Mouse (Mus musculus) spleen, adult 18-20 months (tissue): ENCODE data around the gene Ano1.

ENCODE experiments used
- DNase-seq, 2 experiments: peaks; one replicate each; pipeline ENCODE4 v3.0.0; 2022; ENCODE audit warnings: mixed read lengths in 2 of 2

The Ano1 gene

DNA sequence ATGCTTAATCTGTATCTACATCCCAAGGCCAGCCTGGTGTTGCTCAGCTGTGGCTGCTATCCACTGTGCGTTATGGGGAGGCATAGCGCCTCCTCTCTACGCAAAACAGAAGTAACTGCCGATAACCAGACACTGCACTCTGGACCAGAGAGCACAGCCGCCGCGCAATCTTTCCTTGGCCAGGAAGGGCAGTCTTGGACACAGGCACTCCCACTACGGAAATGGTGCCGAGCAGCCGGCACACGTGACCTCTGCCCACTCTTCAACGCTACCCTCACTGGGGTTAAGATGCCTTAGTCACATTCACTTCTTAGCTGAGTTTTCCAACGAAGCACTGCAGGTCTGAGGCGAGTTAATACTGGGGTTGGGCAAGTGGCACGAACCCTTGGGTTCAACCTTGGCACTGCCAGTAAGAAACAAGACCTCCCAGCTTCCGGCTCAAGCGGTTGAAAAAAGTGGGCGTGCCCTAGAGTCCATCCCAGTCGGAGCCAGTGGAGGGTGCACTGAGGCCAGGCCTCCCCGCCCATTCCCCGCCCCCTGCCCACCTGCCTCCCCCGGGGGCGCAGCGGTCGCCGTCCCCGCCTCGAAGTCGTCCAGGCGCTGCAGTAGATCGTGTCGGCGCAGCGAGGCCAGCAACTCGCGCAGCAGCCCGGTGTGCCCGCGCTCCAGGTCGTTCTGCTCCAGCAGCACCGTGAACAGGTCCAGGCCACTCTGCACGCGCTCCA lies 170.1 kb downstream of the Ano1 start:
- DNase-seq: peak; percentile 67 to 69

DNA sequence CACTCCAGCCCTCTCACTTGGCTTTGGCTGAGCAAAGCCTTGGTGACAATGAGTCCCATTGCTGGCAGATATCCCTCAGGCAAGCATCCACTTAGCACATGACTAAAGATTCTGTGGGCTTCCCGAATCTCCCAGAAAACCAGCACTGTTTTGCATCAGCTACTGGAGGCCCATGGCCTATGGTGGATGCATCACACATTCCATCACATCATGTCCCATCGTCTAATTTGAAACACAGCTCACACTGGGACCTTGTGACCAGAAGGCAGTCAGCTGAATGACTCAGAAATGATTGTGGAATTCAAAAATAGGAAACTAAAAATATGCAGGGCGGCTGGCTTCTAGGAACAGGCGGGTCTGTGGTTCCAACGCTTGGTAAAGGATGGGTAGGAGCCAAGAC lies 173.9 kb downstream of the Ano1 start:
- no peak for DNase-seq

DNA sequence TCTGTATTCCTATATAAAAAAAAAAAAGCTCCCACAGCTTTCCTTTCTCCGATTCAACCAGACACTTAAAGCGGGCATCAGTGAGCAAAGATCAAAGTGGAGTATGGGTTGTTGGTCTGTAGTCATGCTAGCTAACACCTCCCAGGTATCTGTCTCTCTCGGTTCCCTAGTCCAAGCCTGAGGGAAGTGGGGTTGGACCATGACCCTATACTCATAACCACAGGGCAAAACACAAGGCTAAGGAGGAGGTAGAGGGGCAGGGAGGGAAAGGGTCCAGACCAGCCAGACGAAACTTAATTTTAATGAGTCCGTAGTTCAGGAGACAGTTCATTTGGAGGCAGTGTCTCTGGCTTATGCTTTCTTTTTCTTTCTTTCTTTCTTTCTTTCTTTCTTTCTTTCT lies 179.5 kb downstream of the Ano1 start:
- DNase-seq: no peak

DNA sequence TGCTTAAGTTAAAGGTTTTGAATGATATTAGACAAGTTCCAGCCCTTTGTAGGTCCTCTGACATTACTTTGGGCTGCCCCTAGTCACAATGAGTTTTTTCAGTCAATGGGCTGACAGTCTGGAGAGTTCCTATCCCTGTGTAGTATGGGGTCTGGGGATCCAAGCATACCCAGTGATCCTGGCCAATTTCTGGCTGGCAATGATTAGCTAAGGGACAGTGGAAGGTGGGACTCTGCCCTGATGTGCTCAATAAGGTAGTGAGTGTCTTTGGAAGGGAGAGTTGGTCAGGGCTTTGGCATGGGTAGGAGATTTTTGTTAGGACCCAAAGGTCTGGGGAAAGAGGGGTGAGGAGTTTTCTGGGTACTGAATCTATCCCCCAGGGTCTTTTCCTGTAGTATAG lies 180.2 kb downstream of the Ano1 start:
- no peak for DNase-seq

DNA sequence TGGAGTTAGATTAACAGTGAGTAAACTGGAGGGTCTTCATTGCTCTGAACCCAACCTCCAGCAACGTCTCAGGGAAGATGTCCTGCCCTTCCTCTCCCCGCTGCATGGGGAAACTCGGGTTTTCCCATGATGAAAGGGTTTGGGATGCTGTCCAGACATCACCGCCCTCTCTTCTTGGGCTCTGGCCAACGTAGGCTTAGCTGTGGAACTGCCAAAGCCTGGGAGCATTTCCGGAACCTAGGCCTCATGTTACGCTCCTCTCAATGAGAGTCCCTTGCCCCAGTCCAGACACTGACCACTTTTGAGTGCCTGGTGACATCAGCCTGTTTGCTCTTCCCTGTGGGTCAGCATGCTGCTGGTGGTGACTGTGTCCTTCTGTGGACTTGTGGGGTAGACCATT lies 182.3 kb downstream of the Ano1 start:
- no peak for DNase-seq

DNA sequence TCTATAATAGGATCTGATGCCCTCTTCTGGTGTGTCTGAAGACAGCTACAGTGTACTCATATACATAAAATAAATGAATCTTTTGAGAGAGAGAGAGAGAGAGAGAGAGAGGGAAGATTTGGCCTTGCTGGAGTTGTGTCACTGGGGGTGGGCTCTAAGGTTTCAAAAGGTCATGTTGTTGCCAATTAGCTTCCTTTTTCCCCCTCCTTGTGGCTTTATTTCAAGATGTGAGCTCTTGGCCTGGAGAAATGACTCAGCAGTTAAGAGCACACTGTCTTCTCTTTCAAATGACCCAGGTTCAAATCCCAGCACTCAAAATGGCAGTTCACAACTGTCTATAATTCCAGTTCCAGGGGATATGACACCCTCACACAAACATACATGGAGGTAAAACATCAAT lies 183.7 kb downstream of the Ano1 start:
- no peak for DNase-seq

DNA sequence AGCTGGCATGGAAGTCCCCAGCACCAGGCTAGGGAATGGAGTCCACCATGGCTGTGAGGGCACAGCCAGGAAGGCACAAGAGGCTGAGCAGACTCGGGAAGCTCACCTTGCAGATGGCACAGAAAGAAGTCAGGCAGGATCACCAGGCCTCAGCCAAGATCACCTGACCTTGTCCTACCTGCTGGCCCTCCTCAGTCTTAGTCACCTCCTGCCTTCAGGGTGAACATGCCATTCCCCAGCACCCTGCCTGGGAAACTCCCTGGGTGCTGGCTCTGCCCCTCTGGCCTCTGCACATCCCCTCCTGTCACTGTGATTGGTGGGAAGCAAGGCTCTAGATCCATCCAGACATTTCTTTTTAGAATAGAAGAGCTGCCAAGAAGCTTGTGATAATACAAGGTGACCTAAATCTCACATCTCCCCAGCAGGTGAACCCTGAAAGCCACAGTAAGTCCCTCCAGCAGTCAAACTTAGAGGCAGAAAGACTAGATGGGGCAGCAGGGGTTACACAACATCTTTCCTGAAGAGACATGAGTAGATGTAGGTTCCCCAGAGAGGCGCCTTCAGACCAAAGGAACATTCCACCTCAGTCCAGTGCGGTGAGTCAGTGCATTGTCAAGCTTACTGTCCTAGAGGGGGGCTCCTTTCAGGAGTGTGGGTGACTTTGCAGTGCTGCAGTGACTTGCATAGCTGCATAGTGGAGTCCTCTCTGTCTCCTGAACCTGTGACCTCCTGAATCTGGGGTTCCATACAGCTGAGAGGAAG lies 184.7 kb downstream of the Ano1 start:
- DNase-seq: no peak

DNA sequence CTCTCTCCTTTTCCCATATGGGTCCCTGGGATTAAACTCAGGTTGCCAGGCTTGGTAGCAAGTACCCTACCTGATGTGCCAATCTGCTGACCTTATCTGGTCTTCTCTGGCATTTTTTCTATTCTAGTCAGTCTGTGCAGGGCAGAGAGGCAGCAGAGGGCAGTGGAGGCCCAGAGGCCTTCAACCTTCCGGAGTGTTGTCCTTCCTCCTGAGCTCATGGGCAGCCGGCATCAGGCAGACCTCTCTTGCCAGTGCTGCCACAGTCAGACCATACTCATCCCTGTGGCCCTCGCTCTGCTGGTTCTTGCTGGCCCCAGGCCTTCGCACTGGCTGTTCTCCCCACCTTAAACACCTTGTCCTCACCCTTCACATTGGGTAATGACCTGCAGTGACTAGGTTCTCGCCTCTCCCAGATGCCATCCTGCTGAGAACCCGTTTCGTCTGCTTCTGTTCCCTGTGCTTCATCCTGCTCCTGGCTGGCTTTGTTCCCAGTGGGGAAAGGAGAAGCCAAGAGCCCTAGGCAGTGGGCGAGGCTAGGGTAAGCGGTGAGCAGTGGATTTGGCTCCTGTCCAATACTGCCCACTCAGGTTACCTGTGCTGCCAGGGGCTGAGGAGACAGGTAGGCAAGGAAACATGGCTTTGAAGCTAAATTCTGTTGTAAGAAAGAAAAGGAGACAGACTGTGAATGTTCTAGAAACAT lies 188.2 kb downstream of the Ano1 start:
- no peak for DNase-seq

DNA sequence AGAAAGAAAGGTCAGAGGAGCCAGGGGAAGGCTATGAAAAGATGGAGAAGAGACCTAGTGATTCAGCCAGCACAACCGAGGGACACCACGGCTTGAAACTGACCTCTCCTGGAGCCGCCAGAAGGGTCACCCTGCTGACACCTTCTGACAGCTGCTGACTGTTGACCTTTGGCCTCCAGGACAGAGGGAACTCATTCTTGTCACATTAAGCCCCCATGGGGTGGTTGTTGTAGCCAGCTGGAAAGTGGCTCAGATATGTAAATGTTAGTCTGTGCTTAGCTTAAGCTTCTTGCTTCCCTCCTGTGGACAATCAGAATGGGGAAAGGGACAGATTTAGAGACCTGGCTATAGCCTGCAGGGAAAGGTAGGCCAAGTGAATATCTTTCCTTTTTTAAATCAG lies 189.8 kb downstream of the Ano1 start:
- DNase-seq: no peak

DNA sequence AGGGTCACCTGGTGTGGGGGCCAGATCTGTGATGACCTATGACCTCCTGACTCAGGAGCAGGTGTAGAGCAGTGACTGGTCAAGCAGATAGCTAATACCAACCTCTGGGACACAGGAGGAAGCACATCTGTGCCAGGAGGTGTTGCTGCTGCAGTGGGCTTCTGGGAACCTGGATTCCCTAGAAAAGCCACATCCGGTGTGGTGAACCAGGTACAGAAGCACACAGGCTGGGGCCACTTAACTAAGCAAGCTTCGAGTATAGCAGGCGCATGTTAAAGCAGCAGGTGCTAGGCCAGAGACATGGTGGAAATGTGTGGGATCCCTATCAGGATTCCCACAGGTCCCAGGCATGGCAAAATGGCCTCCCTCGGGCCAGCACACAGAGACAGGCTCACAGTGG lies 191.2 kb downstream of the Ano1 start:
- DNase-seq: no peak

DNA sequence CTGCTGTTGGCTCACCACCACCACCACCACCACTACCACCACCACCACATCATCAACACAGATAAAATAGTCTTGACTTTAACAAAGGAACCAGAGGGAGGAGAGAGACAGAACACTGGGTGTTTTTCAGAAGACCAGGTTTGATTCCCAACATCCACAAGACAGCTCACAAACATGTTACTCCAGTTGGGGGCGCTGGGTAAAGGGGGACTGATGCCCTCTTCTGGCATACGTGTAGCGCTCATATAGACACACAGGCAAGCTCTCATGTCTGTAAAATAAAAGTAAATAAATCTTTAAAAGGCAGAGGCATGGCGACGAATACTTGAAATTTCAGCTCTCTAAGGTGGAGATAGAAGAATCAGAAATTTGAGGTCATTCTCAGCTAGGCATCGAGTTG lies 193.2 kb downstream of the Ano1 start:
- DNase-seq: no peak

DNA sequence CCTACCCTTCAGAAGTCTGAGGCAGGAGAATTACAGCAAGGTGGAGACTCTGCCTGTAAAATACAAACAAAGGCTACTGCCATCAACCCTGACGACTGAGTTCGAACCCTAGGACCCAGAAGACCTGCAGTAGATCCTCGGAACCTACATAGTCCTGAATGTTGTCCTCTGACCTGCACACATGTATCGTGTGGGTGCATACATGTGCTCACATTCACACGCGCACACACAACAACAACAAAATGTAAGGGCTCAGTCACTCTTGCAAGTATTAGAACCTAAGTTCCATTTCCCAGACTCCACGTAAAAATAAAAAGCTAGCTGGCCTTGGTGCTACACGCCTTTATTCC lies 197.7 kb downstream of the Ano1 start:
- no peak for DNase-seq

DNA sequence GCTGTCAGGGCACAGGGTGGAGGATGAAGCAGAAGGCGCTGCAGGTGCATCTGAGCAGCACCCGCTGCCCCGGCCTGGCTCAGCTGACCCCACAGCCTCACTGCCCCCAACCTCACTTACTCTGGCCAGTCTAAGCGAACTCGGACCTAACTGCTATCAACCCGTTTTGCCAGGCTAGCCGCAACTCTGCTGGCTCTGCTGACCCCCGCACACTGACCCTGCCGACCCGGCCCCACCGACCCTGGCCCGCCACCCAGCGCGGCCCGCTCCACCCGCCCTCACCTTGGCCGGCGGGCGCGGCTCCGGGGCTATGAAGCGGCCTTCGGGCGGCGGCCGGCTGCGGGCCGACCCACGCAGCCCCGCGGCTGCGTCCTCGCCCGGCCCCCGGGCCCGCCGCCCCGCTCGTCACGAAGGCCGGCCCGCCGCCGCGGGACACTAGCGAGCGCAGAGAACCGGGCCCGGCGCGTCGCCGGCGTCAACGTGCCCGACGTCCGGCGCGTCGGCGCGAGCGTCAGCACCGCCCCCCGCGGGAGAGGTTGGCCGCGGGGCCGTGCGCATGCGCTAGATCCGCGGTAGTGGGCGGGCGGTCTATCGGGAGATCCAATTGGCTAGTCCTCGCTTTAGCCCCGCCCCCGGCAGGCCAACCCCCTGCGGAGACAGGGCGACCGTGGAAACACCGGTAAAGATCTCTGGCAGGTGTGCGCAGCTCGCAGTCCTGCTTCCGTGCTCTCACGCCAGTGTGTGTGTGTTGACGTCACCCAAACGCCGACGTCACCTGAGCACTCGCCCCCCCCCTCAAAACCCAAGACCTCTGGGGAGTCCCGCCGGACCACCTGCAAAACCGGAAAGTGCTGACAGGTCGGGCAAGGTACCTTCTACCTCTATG lies 198.3 kb downstream of the Ano1 start, which contains the start of gene Ppfia1:
TSS of gene Ppfia1 (minus strand) at position 493 of the 886 bp plus-strand sequence.
- peak; percentile 97 to 98 for DNase-seq

DNA sequence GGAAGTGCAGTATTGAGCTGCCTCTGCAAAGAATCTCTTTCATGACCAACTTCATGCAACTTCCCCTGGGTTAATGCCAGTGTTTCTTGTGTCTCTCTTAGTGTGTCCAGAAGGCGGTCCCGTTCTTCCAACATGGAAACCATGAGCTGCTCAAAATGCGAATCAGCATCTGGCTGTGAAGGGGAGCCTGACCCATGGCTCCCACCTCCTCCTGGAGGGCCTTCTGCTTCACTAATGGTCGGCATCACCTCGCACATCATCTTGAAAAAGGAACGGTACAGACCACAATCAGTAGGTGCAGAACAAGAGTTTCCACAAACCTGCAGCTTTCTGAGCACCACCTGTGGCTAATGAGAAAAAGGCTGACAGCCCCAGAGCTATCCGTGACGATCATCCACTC lies 199.5 kb downstream of the Ano1 start:
- no peak for DNase-seq

DNA sequence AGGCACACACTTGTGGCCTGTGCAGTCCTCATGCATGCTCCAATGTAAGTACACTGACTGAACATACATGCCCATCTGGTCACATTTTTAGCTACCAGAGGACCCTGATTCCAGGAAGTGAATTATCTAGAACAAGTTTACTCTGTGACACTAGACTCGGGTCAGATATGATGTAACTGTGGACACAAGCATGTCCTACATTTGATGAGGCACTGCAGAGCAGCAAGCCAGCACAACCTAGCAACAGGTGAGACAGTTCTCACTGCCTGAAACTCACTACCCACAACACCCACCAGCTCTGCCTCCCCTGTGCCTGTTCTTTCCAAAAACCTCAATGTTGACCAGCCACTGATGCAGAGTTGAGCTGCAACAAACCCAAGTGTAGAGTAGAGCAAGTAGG lies 201.0 kb downstream of the Ano1 start:
- DNase-seq: no peak

DNA sequence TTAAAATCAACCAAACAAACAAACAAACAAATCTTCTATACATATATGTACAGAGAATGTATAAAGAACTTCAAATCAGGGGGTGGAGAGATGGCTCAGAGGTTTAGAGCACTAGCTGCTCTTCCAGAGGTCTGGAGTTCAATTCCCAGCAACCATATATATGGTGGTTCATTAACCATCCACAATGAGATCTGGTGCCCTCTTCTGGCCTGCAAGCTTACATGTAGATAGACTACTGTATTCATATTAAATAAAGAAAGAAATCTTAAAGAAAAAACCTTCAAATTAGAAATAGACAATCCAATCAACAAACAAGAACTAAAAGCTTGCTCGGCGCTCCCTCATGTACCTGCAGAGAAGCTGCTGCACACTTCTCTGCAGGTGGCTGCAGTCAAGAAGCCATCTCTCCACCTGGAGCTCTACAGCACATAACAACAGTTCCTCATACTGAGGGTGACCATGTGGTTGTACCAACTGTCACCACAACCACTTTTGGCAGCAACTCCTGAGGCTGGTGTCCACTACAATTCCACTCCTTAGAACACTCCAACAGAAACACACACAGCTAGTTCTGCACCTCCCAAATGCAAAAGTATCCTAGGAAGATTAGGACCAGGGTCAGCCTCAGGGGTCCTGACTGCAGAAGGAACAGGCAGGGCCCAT lies 201.7 kb downstream of the Ano1 start:
- no peak for DNase-seq

DNA sequence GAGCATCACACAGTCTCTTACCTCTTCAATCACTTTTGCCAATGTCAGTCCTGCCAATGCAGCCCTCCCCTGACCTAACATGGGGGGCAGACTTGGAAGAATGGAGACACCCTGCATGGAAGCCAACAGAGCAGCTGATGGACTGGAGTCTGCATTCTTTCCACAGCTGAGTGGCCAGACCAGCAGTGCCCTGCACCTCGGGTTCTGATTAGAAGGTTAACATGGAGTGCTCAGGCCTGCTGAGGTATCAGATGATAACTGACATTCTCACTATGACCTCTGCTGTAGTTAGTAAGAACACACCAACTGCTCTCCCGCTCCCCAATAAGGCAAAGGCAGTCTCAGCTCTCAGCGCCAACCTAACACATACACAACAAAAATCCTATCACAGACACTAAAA lies 206.5 kb downstream of the Ano1 start:
- no peak for DNase-seq

DNA sequence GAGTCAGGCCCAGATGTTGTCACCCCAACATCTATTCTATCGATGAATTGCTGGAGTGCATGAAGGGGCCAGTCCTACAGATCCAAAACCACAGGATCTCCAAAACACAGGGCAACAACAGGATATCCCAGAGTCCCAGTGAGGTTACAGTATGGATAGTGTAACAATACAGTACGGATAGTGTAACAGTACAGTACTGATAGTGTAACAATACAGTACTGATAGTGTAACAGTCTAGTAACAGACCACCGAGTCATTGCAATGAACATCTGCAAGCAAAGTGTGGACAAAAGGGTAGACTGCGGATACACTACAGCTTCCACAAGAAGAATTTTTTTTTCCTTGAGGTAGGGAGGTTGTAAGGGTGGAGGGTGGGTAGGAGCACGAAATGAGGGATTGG lies 210.4 kb downstream of the Ano1 start:
- no peak for DNase-seq

DNA sequence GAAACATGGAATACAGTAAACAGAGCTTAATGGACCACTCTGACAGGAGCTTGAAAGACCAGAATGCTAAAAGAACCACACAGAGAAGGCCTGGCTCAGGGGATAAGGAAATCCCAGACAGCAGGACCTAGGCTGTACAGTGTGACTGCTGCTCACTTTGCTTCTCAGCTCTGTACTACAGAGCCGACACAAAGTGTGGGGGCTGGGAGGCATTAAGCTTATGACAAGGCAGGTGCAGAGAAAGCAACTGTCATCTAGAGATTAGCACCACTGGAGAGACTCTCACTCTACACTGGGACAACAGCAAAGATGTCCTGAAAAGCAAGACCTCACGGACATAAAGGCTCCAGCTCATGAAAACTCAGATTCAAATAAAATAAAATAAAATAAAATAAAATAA lies 212.6 kb downstream of the Ano1 start:
- DNase-seq: no peak
